Mouse (Mus musculus) bone marrow macrophage, adult 2 months (primary cell): ENCODE results near the gene Kcnip1.

Experiments used
- CTCF ChIP-seq: IDR thresholded peaks from 2 replicates; pipeline ENCODE4 v1.5.1; 2012; ENCODE audit warnings: low read depth, mild to moderate bottlenecking, low read length, moderate library complexity
- POLR2A ChIP-seq: IDR thresholded peaks from 2 replicates; pipeline ENCODE4 v1.6.1; 2012; ENCODE audit warnings: mild to moderate bottlenecking, low read depth, low read length, borderline replicate concordance

DNA sequence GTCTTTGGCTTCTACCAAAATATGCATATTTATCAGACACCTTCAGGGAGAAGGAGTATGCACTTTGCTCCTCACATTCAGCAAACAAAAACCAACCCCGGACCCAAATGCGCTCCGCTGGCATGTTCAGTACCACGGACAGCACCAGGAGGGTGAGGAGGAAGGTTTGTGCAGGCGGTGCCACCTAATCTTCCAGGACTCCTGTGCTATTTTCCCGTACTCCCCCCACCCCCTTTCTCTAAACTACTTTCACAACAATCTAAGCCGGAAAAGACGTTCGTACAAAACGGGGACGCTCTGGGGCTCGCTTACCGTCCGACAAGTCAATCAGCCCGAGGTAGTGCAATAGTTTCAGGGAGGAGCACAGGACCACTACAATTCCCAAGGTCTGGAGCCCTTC is 312.8 kb downstream of the Kcnip1 start:
- TF ChIP-seq POLR2A = no peak
- TF ChIP-seq CTCF = no peak
